Mouse (Mus musculus) layer of hippocampus, adult 9-10 months (tissue): Measurements from ENCODE around the gene A930018P22Rik.
"Not testable (repeated sequence)": the region's sequence is repeated elsewhere in the genome, so short reads cannot be mapped to it uniquely, and the experiment has no call there.

ENCODE experiments used
- DNase-seq: peaks from one replicate; pipeline ENCODE4 v3.0.0; 2022; ENCODE audit warnings: low spot score

Gene A930018P22Rik

GRCm38 (mm10) chr2:104122505-104123378 lies at the start of gene A930018P22Rik:
Gene A930018P22Rik (plus strand): TSS chr2:104122769.
- peak; percentile 71 for DNase-seq

GRCm38 (mm10) chr2:104078285-104078684 lies 44.3 kb upstream of the A930018P22Rik start:
- DNase-seq = not testable (repeated sequence)

GRCm38 (mm10) chr2:104081436-104082050 lies 41.0 kb upstream of the A930018P22Rik start:
- not testable (repeated sequence) for DNase-seq

GRCm38 (mm10) chr2:104082474-104082873 lies 40.1 kb upstream of the A930018P22Rik start:
- no peak for DNase-seq

- DNase-seq = not testable (repeated sequence)
These were observed 38.5 kb upstream of the A930018P22Rik start for GRCm38 (mm10) chr2:104084027-104084426.

- DNase-seq = not testable (repeated sequence)
These were observed 35.0 kb upstream of the A930018P22Rik start for GRCm38 (mm10) chr2:104087562-104087961.

- no peak for DNase-seq
These were observed 29.3 kb upstream of the A930018P22Rik start for GRCm38 (mm10) chr2:104093305-104093704.

GRCm38 (mm10) chr2:104095741-104096213 lies 26.8 kb upstream of the A930018P22Rik start, which contains the start of gene Cd59a:
Gene Cd59a (plus strand): TSS chr2:104095801.
- peak; percentile 20 for DNase-seq

GRCm38 (mm10) chr2:104096256-104096655 lies 26.3 kb upstream of the A930018P22Rik start:
- no peak for DNase-seq

- DNase-seq = not testable (repeated sequence)
These were observed 25.8 kb upstream of the A930018P22Rik start for GRCm38 (mm10) chr2:104096796-104097195.

GRCm38 (mm10) chr2:104097396-104097795 lies 25.2 kb upstream of the A930018P22Rik start:
- DNase-seq = not testable (repeated sequence)

GRCm38 (mm10) chr2:104098529-104099230 lies 23.9 kb upstream of the A930018P22Rik start:
- no peak for DNase-seq

- DNase-seq = no peak
These were observed 23.4 kb upstream of the A930018P22Rik start for GRCm38 (mm10) chr2:104099231-104099585.

GRCm38 (mm10) chr2:104099946-104100345 lies 22.6 kb upstream of the A930018P22Rik start:
- DNase-seq = no peak

- no peak for DNase-seq
These were observed 17.8 kb upstream of the A930018P22Rik start for GRCm38 (mm10) chr2:104104800-104105199.

- DNase-seq = not testable (repeated sequence)
These were observed 13.5 kb upstream of the A930018P22Rik start for GRCm38 (mm10) chr2:104109021-104109420.

- no peak for DNase-seq
These were observed 13.0 kb upstream of the A930018P22Rik start for GRCm38 (mm10) chr2:104109528-104109927.

- no peak for DNase-seq
These were observed 12.5 kb upstream of the A930018P22Rik start for GRCm38 (mm10) chr2:104110031-104110430.

- DNase-seq = not testable (repeated sequence)
These were observed 11.3 kb upstream of the A930018P22Rik start for GRCm38 (mm10) chr2:104111170-104111797.

- not testable (repeated sequence) for DNase-seq
These were observed 9.0 kb upstream of the A930018P22Rik start for GRCm38 (mm10) chr2:104113563-104113962.

- DNase-seq = no peak
These were observed 7.7 kb upstream of the A930018P22Rik start for GRCm38 (mm10) chr2:104114898-104115297.

- not testable (repeated sequence) for DNase-seq
These were observed 5.4 kb upstream of the A930018P22Rik start for GRCm38 (mm10) chr2:104117173-104117572.
